Mouse (Mus musculus): ENCODE data around the gene Sim2. TPM values are rescaled to one million over a fixed set of nuclear protein-coding genes. Genes with fewer than 3 reads are reported as not detected.
A peak's percentile ranks its signal among the peaks of the same experiment; 100 is the strongest.

The Sim2 gene
- total RNA-seq, 2 experiments from 2014 or later = not detected

- no peak for DNase-seq (ENCODE audit: low spot score in 2 of 2)
Measured at GRCm38 (mm10) chr16:94094251-94095108, 9.7 kb downstream of the Sim2 start.

- DNase-seq (ENCODE audit: low spot score in 2 of 2) = no peak
Measured at GRCm38 (mm10) chr16:94095109-94095822, 10.5 kb downstream of the Sim2 start.

GRCm38 (mm10) chr16:94096479-94096878, 11.7 kb downstream of the Sim2 start:
- DNase-seq (ENCODE audit: low spot score in 2 of 2) = no peak

GRCm38 (mm10) chr16:94097724-94098455, 13.2 kb downstream of the Sim2 start:
- DNase-seq (ENCODE audit: low spot score in 2 of 2) = no peak

GRCm38 (mm10) chr16:94113160-94113559, 28.4 kb downstream of the Sim2 start:
- no peak for DNase-seq (ENCODE audit: low spot score in 2 of 2)

GRCm38 (mm10) chr16:94114693-94115092, 30.0 kb downstream of the Sim2 start:
- no peak for DNase-seq (ENCODE audit: low spot score in 2 of 2)

- no peak for DNase-seq (ENCODE audit: low spot score in 2 of 2)
Measured at GRCm38 (mm10) chr16:94117333-94117732, 32.6 kb downstream of the Sim2 start.

GRCm38 (mm10) chr16:94118394-94118793, 33.7 kb downstream of the Sim2 start:
- DNase-seq (ENCODE audit: low spot score in 2 of 2) = no peak

- no peak for DNase-seq (ENCODE audit: low spot score in 2 of 2)
Measured at GRCm38 (mm10) chr16:94122347-94122746, 37.6 kb downstream of the Sim2 start.

- peak; percentile 9 to 33 for DNase-seq (ENCODE audit: low spot score in 2 of 2)
Measured at GRCm38 (mm10) chr16:94123247-94123646, 38.5 kb downstream of the Sim2 start.

GRCm38 (mm10) chr16:94125172-94125981, 40.6 kb downstream of the Sim2 start:
- DNase-seq (ENCODE audit: low spot score in 2 of 2) = peak in 1 of 2 experiments; percentile 34

GRCm38 (mm10) chr16:94126200-94126599, 41.5 kb downstream of the Sim2 start:
- no peak for DNase-seq (ENCODE audit: low spot score in 2 of 2)

- DNase-seq (ENCODE audit: low spot score in 2 of 2) = no peak
Measured at GRCm38 (mm10) chr16:94128236-94128835, 43.6 kb downstream of the Sim2 start.

- DNase-seq (ENCODE audit: low spot score in 2 of 2) = no peak
Measured at GRCm38 (mm10) chr16:94134218-94134617, 49.5 kb downstream of the Sim2 start.

- DNase-seq (ENCODE audit: low spot score in 2 of 2) = peak in 1 of 2 experiments; percentile 25
Measured at GRCm38 (mm10) chr16:94140746-94141145, 56.0 kb downstream of the Sim2 start.

- no peak for DNase-seq (ENCODE audit: low spot score in 2 of 2)
Measured at GRCm38 (mm10) chr16:94143325-94143724, 58.6 kb downstream of the Sim2 start.

GRCm38 (mm10) chr16:94148139-94148538, 63.4 kb downstream of the Sim2 start:
- DNase-seq (ENCODE audit: low spot score in 2 of 2) = no peak

GRCm38 (mm10) chr16:94150125-94151103, 65.7 kb downstream of the Sim2 start:
- no peak for DNase-seq (ENCODE audit: low spot score in 2 of 2)

- peak in 1 of 2 experiments; percentile 39 for DNase-seq (ENCODE audit: low spot score in 2 of 2)
Measured at GRCm38 (mm10) chr16:94155041-94155653, 70.4 kb downstream of the Sim2 start.
